Mouse (Mus musculus) T-cell, adult 66 days (primary cell): ENCODE results near the gene Gm7324. TPM values are rescaled to one million over a fixed set of nuclear protein-coding genes. Genes with fewer than 3 reads are reported as not detected.

Experiments used
- total RNA-seq, 2 experiments: library from RNA; stranded (reverse); gene quantifications; 3 replicates in 1 of 2; 4 replicates in 1 of 2; pipeline ENCODE4 v1.2.4; 2023

Gene Gm7324
- 1 to 10 TPM in 1 of 2 experiments, under 1 TPM in 1; 0.59 to 1.1 TPM for total RNA-seq

DNA sequence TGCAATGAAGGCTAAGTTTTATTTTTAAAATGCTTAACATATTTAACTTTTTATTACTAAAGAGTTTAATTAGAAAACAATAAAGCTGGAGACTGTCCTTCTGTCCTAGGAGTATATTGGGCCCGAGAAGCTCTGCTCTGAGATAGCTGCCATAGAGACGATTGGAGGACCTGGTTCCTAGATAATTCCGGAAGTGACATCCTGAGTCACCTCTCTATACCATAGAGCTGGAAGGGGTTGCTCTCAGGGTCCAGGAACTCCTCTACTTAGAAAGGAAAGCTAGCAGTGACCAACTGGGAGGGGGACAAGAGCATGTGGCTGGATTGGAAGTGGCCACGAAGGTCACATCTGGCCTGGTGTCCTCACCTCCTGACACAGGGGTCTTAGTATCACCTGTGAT lies at the start of gene Gm7324:
Gm7324 (plus strand) TSS at position 208 of the 400 bp plus-strand sequence.

DNA sequence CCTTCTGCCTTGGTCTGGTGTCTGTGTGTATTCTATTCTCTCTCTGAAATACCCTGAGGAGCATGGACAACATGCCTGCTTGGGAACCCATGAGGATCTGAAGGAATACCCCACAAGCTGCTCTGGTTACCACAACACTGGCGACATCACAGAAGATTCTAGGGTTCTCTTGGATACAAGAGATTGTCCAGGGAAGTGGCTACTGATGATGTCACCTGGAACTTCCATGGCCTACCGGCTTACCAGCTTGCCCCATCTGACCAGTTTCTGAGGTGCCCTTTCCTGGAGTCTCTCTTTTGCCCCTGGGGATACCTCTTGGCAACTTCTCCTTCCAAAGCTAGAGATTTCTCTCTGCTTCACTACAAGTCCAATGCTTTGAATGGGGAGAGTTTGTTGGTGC lies 20.5 kb upstream of the Gm7324 start, which contains the start of gene Gm8165:
Gm8165 (minus strand) TSS at position 101 of the 400 bp plus-strand sequence.

DNA sequence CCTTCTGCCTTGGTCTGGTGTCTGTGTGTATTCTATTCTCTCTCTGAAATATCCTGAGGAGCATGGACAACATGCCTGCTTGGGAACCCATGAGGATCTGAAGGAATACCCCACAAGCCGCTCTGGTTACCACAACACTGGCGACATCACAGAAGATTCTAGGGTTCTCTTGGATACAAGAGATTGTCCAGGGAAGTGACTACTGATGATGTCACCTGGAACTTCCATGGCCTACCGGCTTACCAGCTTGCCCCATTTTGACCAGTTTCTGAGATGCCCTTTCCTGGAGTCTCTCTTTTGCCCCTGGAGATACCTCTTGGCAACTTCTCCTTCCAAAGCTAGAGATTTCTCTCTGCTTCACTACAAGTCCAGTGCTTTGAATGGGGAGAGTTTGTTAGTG lies 29.8 kb downstream of the Gm7324 start, which contains the start of gene Gm16506:
Gm16506 (minus strand) TSS at position 101 of the 400 bp plus-strand sequence.

DNA sequence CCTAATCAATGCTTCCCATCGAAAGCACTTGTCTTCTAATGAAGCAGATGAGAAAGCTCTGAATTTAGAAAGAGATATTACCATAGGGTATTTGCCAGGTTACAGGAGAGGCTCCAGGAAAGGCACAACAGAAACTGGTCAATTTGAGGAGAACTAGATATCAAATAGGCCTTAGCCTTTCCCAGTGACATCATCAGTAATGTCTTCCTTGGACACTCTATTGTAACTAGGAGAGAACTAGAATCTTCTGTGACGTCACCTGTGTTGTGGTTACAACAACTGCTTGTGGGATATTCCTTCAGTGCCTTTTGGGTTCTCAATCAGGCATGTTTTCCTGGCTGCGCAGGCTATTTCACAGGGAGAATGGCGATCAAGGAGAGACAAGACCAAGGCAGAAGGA lies 49.9 kb downstream of the Gm7324 start, which contains the start of gene Gm6526:
Gm6526 (plus strand) TSS at position 301 of the 400 bp plus-strand sequence.

Other genes with a start within 250 kb of the Gm7324 start
- not detected for gene Gm5799, start 154.3 kb upstream of the Gm7324 start, total RNA-seq
- gene Gm17654, start 118.7 kb upstream of the Gm7324 start, total RNA-seq, result not detected
- not detected for gene Gm10375, start 89.8 kb upstream of the Gm7324 start, total RNA-seq
- not detected for gene Gm8165, start 20.6 kb upstream of the Gm7324 start, total RNA-seq
- not detected for gene Gm16506, start 29.7 kb downstream of the Gm7324 start, total RNA-seq
- gene Gm6526, start 50.0 kb downstream of the Gm7324 start, total RNA-seq, result not detected
- gene Gm8180, start 86.9 kb downstream of the Gm7324 start, total RNA-seq, result not detected
- not detected for gene Ear1, start 177.7 kb downstream of the Gm7324 start, total RNA-seq
- not detected for gene Ear10, start 225.7 kb downstream of the Gm7324 start, total RNA-seq
- not detected for gene Gm8113, start 227.6 kb downstream of the Gm7324 start, total RNA-seq